8 mouse cellular contexts compared by ENCODE assay signal in genomic region chr3:55353909-55354511, GRCm38 (mm10).
DNase-seq lines count a peak whose midpoint lies in the region; ATAC-seq and TF ChIP-seq lines count a peak whose summit lies in the region.

No protein-coding gene starts in this region.

- peak; percentile 65 to 70 for DNase-seq in frontal cortex, adult 2 months (ENCODE audit: extremely low spot score in 1 of 2, low spot score in 1 of 2)
- no peak for DNase-seq in frontal cortex, postnatal 25 days (ENCODE audit: low spot score in 2 of 2)
- peak; percentile 74 for DNase-seq in brain, adult 2 months (ENCODE audit: low read depth, low spot score)
- DNase-seq in gastrocnemius, adult 18-20 months (ENCODE audit: low spot score) = peak; percentile 49
- DNase-seq in kidney, adult 2 months = peak; percentile 62
- no peak for DNase-seq in MN1 (ENCODE audit: low spot score)

- no peak for TF ChIP-seq CTCF in kidney, adult 2 months (conservative IDR thresholded peaks at IDR 0.05; ENCODE audit: insufficient read depth, insufficient read length, low read depth, low read length)
- TF ChIP-seq CTCF in olfactory bulb, adult 2 months (IDR thresholded peaks at IDR 0.05; ENCODE audit: insufficient read depth, low read depth, low read length) = no peak

- 0 out of 2 replicates have a peak, but pooled peaks have one; percentile 31 for ATAC-seq in limb, embryonic 15.5 days (ENCODE audit: insufficient number of reproducible peaks, low FRiP score, low TSS enrichment, low read depth)

- no peaks in the 10 kb centered on the region for H3K9me3 ChIP-seq in limb, embryonic 15.5 days

- no peaks in the 10 kb centered on the region for H3K36me3 ChIP-seq in kidney, adult 2 months (ENCODE audit: control insufficient read depth, insufficient read depth, low read length)
- H3K36me3 ChIP-seq in limb, embryonic 15.5 days = no peaks in the 10 kb centered on the region

- H3K4me2 ChIP-seq in limb, embryonic 15.5 days = no peak overlapping the region

- 43% methylated on average over 13 of the region's 13 CpGs for WGBS in kidney, adult 2 months
- 43% methylated on average over 13 of the region's 13 CpGs for WGBS in limb, embryonic 15.5 days
- WGBS in olfactory bulb, adult 2 months = 25% methylated on average over 13 of the region's 13 CpGs

- H3K9ac ChIP-seq in limb, embryonic 15.5 days = no peak overlapping the region

- H3K4me1 ChIP-seq in kidney, adult 2 months (ENCODE audit: control insufficient read depth, insufficient read depth, low read length) = no peaks in the 10 kb centered on the region
- peaks cover 22% of the 10 kb centered on the region for H3K4me1 ChIP-seq in limb, embryonic 15.5 days
- H3K4me1 ChIP-seq in olfactory bulb, adult 2 months (ENCODE audit: control insufficient read depth, insufficient read depth, low read length) = peaks cover 51% of the 10 kb centered on the region

- no peaks in the 10 kb centered on the region for H3K27me3 ChIP-seq in kidney, adult 2 months (replicated peaks; ENCODE audit: control insufficient read depth, insufficient read depth, low read length)
- H3K27me3 ChIP-seq in limb, embryonic 15.5 days = 0 out of 2 replicates have a peak, but pooled peaks cover 6% of the 10 kb centered on the region

- no peak overlapping the region for H3K4me3 ChIP-seq in kidney, adult 2 months (ENCODE audit: insufficient read depth, low read depth, low read length)
- H3K4me3 ChIP-seq in limb, embryonic 15.5 days = no peak overlapping the region
- H3K4me3 ChIP-seq in olfactory bulb, adult 2 months (ENCODE audit: insufficient read depth, low read depth, low read length) = no peak overlapping the region

- TF ChIP-seq POLR2A in kidney, adult 2 months (IDR thresholded peaks at IDR 0.05; ENCODE audit: low read depth, low read length) = no peak
- TF ChIP-seq POLR2A in olfactory bulb, adult 2 months (IDR thresholded peaks at IDR 0.05; ENCODE audit: insufficient read depth, low read depth, low read length) = no peak

- no peak overlapping the region for H3K27ac ChIP-seq in kidney, adult 2 months (ENCODE audit: insufficient read depth, low read depth, low read length)
- peak overlapping the region; percentile 73 for H3K27ac ChIP-seq in limb, embryonic 15.5 days
- H3K27ac ChIP-seq in olfactory bulb, adult 2 months (ENCODE audit: insufficient read depth, low read depth, low read length) = peak overlapping the region; percentile 82

Comparison
In these comparisons a context has a peak if more than half of its experiments do, and no peak if none do; other contexts are left out.
1. DNase-seq: peak in frontal cortex, adult 2 months (2 of 2), brain, adult 2 months (single experiment), gastrocnemius, adult 18-20 months (single experiment) and kidney, adult 2 months (single experiment); none in frontal cortex, postnatal 25 days (0 of 2) and MN1 (single experiment).